ENCODE assay signal across 25 mouse cellular contexts in genomic region chr13:57555186-57555585, GRCm38 (mm10).
DNase-seq lines count a peak whose midpoint lies in the region; ATAC-seq and TF ChIP-seq lines count a peak whose summit lies in the region.
"Had no signal": no experiment of that assay in that cellular context is flagged by ENCODE, and none has a peak within 500 bp of the region (broad histone marks: within the 10 kb centered on the region; RNA-seq: fewer than 3 reads in every experiment).

No protein-coding gene starts in this region.

- H3K9me3 ChIP-seq in midbrain, embryonic 15.5 days: no peaks in the 10 kb centered on the region
- H3K9me3 ChIP-seq in hindbrain, embryonic 10.5 days: no peaks in the 10 kb centered on the region

- H3K9ac ChIP-seq in midbrain, embryonic 15.5 days: no peak overlapping the region

- H3K27ac ChIP-seq in midbrain, embryonic 15.5 days: no peak overlapping the region
- no peak overlapping the region for H3K27ac ChIP-seq in kidney, adult 2 months (ENCODE audit: insufficient read depth, low read depth, low read length)
- H3K27ac ChIP-seq in hindbrain, embryonic 10.5 days: no peak overlapping the region

- peak; percentile 23 for DNase-seq in ES-CJ7 (ENCODE audit: low read depth, low spot score)
- peak; percentile 72 for DNase-seq in R1 (ENCODE audit: low read depth, low spot score)
- DNase-seq in ZHBTc4 (ENCODE audit: low read depth, low spot score): peak; percentile 60
- DNase-seq in yolk sac, embryonic 10.5 days (ENCODE audit: low spot score): peak; percentile 55
- no peak for DNase-seq in kidney, adult 2 months
- DNase-seq in hindbrain, embryonic 10.5 days (ENCODE audit: low spot score): no peak
- no peak for DNase-seq in spleen, postnatal 10 days (ENCODE audit: low spot score in 2 of 2)
- DNase-seq: adrenal gland, adult 2 months; adrenal gland, adult 8-10 months; adrenal gland, postnatal 10 days; adrenal gland, postnatal 14 days; adrenal gland, postnatal 25 days; adrenal gland, postnatal 36 days; B cell, adult 2 months; cerebellum, adult 11 months; cerebellum, adult 11-12 months; cerebellum, adult 18-20 months; cerebellum, adult 2 months; cerebellum, adult 8-10 months had no signal

- H3K27me3 ChIP-seq in midbrain, embryonic 15.5 days (replicated peaks): no peaks in the 10 kb centered on the region
- H3K27me3 ChIP-seq in kidney, adult 2 months (replicated peaks; ENCODE audit: control insufficient read depth, insufficient read depth, low read length): no peaks in the 10 kb centered on the region
- 0 out of 2 replicates have a peak, but pooled peaks cover 3% of the 10 kb centered on the region for H3K27me3 ChIP-seq in hindbrain, embryonic 10.5 days (ENCODE audit: insufficient read depth, poor library complexity, severe bottlenecking)
- H3K27me3 ChIP-seq: CH12.LX, Patski had no signal

- no peak overlapping the region for H3K4me3 ChIP-seq in midbrain, embryonic 15.5 days
- H3K4me3 ChIP-seq in kidney, adult 2 months (ENCODE audit: insufficient read depth, low read depth, low read length): no peak overlapping the region
- H3K4me3 ChIP-seq in hindbrain, embryonic 10.5 days: no peak overlapping the region

- no peaks in the 10 kb centered on the region for H3K4me1 ChIP-seq in midbrain, embryonic 15.5 days
- no peaks in the 10 kb centered on the region for H3K4me1 ChIP-seq in kidney, adult 2 months (ENCODE audit: control insufficient read depth, insufficient read depth, low read length)
- 0 out of 2 replicates have a peak, but pooled peaks cover 6% of the 10 kb centered on the region for H3K4me1 ChIP-seq in hindbrain, embryonic 10.5 days (replicated peaks)

- no peak for TF ChIP-seq POLR2A in kidney, adult 2 months (IDR thresholded peaks at IDR 0.05; ENCODE audit: low read depth, low read length)

- 70% methylated on average over 4 of the region's 4 CpGs for WGBS in midbrain, embryonic 15.5 days
- 58% methylated on average over 4 of the region's 4 CpGs for WGBS in kidney, adult 2 months
- WGBS in hindbrain, embryonic 10.5 days: 68% methylated on average over 4 of the region's 4 CpGs

- H3K36me3 ChIP-seq in midbrain, embryonic 15.5 days (replicated peaks): no peaks in the 10 kb centered on the region
- no peaks in the 10 kb centered on the region for H3K36me3 ChIP-seq in kidney, adult 2 months (ENCODE audit: control insufficient read depth, insufficient read depth, low read length)
- no peaks in the 10 kb centered on the region for H3K36me3 ChIP-seq in hindbrain, embryonic 10.5 days
- H3K36me3 ChIP-seq: G1E had no signal

- no peak overlapping the region for H3K4me2 ChIP-seq in midbrain, embryonic 15.5 days

- no peak for ATAC-seq in midbrain, embryonic 15.5 days (replicated peaks)
- ATAC-seq: activated CD4-positive, CD25-positive, alpha-beta regulatory T cell, adult 4 months; CD4-positive, CD25-positive, alpha-beta regulatory T cell, adult 4 months; Patski had no signal

- no peak for TF ChIP-seq CTCF in kidney, adult 2 months (conservative IDR thresholded peaks at IDR 0.05; ENCODE audit: insufficient read depth, insufficient read length, low read depth, low read length)

Comparison
In these comparisons a context has a peak if more than half of its experiments do, and no peak if none do; other contexts are left out.
1. DNase-seq: peak in ES-CJ7 (single experiment), R1 (single experiment), ZHBTc4 (single experiment) and yolk sac, embryonic 10.5 days (single experiment); none in kidney, adult 2 months (single experiment), hindbrain, embryonic 10.5 days (single experiment) and spleen, postnatal 10 days (0 of 2).